Mouse (Mus musculus) G1E (cell line): ENCODE results near the gene Olfr203.
"Not testable (repeated sequence)": the region's sequence is repeated elsewhere in the genome, so short reads cannot be mapped to it uniquely, and the experiment has no call there.

ENCODE experiments used
- CTCF ChIP-seq: IDR thresholded peaks from 2 replicates; pipeline ENCODE4 v1.5.1; 2012; ENCODE audit warnings: low read depth, low read length, inconsistent platforms, mixed read lengths
- GATA1 ChIP-seq: IDR thresholded peaks from 2 replicates; pipeline ENCODE4 v1.6.1; 2012; ENCODE audit warnings: borderline replicate concordance, low read length, inconsistent platforms, mixed read lengths
- GATA2 ChIP-seq: IDR thresholded peaks from 2 replicates; pipeline ENCODE4 v1.6.1; 2012; ENCODE audit warnings: low read depth, low read length, inconsistent platforms, borderline replicate concordance
- POLR2AphosphoS5 ChIP-seq: IDR thresholded peaks from 2 replicates; pipeline ENCODE4 v1.6.1; 2012; ENCODE audit warnings: low read depth, low read length, inconsistent platforms; ENCODE audit not compliant: insufficient replicate concordance
- TAL1 ChIP-seq: conservative IDR thresholded peaks from 2 replicates; pipeline ENCODE4 v1.6.1; 2012; ENCODE audit warnings: low read depth, low read length, inconsistent platforms, mixed read lengths

GRCm38 (mm10) chr16:59269097-59269496, 29.6 kb upstream of the Olfr203 start:
- not testable (repeated sequence) for TF ChIP-seq CTCF, GATA1, TAL1, POLR2AphosphoS5, GATA2
